Mouse (Mus musculus) heart, postnatal 0 days (tissue): Measurements from ENCODE around the gene Oit1. TPM values are rescaled to one million over a fixed set of nuclear protein-coding genes. Genes with fewer than 3 reads are reported as not detected.

Source experiments
- ATAC-seq: fragments of 200-750 bp; cut with Nextera tagmentation; 2 replicates; pipeline ENCODE4 v1.8.0; 2017; ENCODE audit warnings: low read depth, moderate number of reproducible peaks, moderate library complexity; ENCODE audit not compliant: insufficient read depth
- DNase-seq: peaks from one replicate; pipeline ENCODE4 v3.0.0-alpha.2; 2016; ENCODE audit warnings: low spot score
- H3K27ac ChIP-seq: fragments of 300-500 bp; sonication (generic); 2 replicates; pipeline ENCODE4 v1.5.1; 2014; ENCODE audit warnings: low read depth, mild to moderate bottlenecking
- H3K27me3 ChIP-seq: fragments of 300-500 bp; sonication (generic); 2 replicates; pipeline ENCODE4 v1.6.1; 2014; ENCODE audit warnings: low read length, mixed read lengths; ENCODE audit not compliant: control insufficient read depth, insufficient read depth
- H3K36me3 ChIP-seq: fragments of 300-500 bp; sonication (generic); replicated peaks from 2 replicates; pipeline ENCODE4 v1.6.1; 2014; ENCODE audit warnings: low read length, mixed read lengths; ENCODE audit not compliant: control insufficient read depth, insufficient read depth
- H3K4me1 ChIP-seq: fragments of 300-500 bp; sonication (generic); 2 replicates; pipeline ENCODE4 v1.6.1; 2014; ENCODE audit warnings: antibody characterized with exemption; ENCODE audit not compliant: control insufficient read depth, insufficient read depth
- H3K4me2 ChIP-seq: fragments of 300-500 bp; sonication (generic); 2 replicates; pipeline ENCODE4 v1.6.1; 2014; ENCODE audit warnings: low read depth, mild to moderate bottlenecking, low read length, moderate library complexity
- H3K4me3 ChIP-seq: fragments of 300-500 bp; sonication (generic); 2 replicates; pipeline ENCODE4 v1.5.1; 2014; ENCODE audit warnings: low read depth, low read length
- H3K9ac ChIP-seq: fragments of 300-500 bp; sonication (generic); replicated peaks from 2 replicates; pipeline ENCODE4 v1.6.1; 2014; ENCODE audit warnings: low read depth, low read length, mixed read lengths
- H3K9me3 ChIP-seq: fragments of 300-500 bp; sonication (generic); replicated peaks from 2 replicates; pipeline ENCODE4 v1.6.1; 2016; ENCODE audit warnings: low read length; ENCODE audit not compliant: control insufficient read depth
- CTCF ChIP-seq: IDR thresholded peaks from 2 replicates; pipeline ENCODE4 v1.5.1; 2016; ENCODE audit warnings: antibody characterized with exemption, control low read depth, low read depth
- EP300 ChIP-seq: IDR thresholded peaks from 2 replicates; pipeline ENCODE4 v1.6.1; 2016; ENCODE audit warnings: antibody characterized with exemption, low read depth
- WGBS: fragments of 180-500 bp; shearing (Covaris S2); extraction: QIAGEN DNeasy Blood & Tissue Kit; methylation state at CpG from one replicate; pipeline ENCODE4 v1.1.7; 2014; 5-methylcytosine and 5-hydroxymethylcytosine counted together
- polyA plus RNA-seq: library from polyadenylated mRNA; unstranded; fragments of >200 nt; fragmentation: Nextera tagmentation; extraction: Ambion mirVana; gene quantifications from 2 replicates; pipeline ENCODE4 v1.2.1, GENCODE M21; 2015
- total RNA-seq: library from RNA; depleted of rRNA; stranded (reverse); fragments of >200 nt; gene quantifications from 2 replicates; pipeline ENCODE4 v1.2.3, GENCODE M21; 2014; ENCODE audit warnings: low replicate concordance

Gene Oit1
- total and polyA plus RNA-seq, 2 experiments from 2014 or later: not detected

DNA sequence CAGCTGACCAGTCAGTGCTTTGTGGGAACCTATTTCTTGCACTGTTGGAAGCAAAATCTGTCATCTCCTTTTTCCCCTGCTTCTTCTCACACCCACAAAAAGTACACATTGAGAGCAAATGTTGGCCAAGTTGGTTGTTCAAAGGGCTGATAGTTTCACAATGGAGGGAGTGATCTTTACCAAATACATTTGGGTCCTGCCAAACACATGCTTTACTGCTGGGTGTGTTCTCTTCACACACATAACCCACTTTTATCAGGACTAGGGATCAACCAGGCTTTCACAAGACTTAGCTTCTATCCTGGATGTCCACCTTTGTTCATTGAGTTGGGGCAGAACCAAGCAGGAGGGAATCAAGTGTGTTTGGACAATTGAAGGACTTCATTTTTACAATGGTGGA, 20.0 kb upstream of the Oit1 start:
- ATAC-seq (no peak), DNase-seq (no peak)
- no peaks in the 10 kb centered on the region for H3K4me1 ChIP-seq
- no peak overlapping the region for H3K4me2 ChIP-seq
- no peak overlapping the region for H3K4me3 ChIP-seq
- no peaks in the 10 kb centered on the region for H3K27me3 ChIP-seq
- no peak overlapping the region for H3K27ac ChIP-seq
- TF ChIP-seq EP300 (no peak), CTCF (no peak)
- H3K9ac ChIP-seq: no peak overlapping the region
- H3K9me3 ChIP-seq: no peaks in the 10 kb centered on the region
- no peaks in the 10 kb centered on the region for H3K36me3 ChIP-seq

DNA sequence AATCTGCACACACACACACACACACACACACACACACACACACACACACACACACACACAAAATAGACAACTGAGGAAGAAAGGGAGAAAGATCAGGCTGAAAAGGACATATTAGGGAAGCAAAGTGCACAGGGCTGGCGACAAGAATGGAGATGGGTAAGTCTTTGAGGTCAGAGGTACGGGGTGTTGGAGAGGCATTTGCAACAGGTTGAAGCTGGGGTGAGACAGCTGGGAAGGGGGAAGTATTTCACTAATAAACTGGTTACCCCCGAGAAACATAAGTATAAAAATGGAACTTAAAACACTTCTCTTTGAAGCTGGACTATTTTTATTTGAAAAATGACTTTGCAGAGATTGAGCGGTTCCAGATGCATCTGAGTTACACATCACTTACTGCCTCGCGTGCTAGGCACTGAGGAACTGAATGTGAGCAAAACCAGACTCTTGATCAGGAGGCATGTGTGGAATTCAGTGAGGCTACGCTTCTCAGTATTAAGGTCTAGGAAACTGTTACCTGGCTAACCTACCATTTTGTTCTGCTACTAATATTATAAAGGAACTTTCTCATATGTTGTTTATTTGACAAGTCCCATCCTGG, 17.2 kb upstream of the Oit1 start:
- no peak overlapping the region for H3K4me2 ChIP-seq
- no peaks in the 10 kb centered on the region for H3K9me3 ChIP-seq
- ATAC-seq (no peak), DNase-seq (no peak)
- 40% methylated on average over 7 of the region's 7 CpGs for WGBS
- H3K9ac ChIP-seq: no peak overlapping the region
- no peaks in the 10 kb centered on the region for H3K4me1 ChIP-seq
- TF ChIP-seq EP300 (no peak), CTCF (no peak)
- no peak overlapping the region for H3K27ac ChIP-seq
- H3K36me3 ChIP-seq: no peaks in the 10 kb centered on the region
- no peaks in the 10 kb centered on the region for H3K27me3 ChIP-seq
- H3K4me3 ChIP-seq: no peak overlapping the region

DNA sequence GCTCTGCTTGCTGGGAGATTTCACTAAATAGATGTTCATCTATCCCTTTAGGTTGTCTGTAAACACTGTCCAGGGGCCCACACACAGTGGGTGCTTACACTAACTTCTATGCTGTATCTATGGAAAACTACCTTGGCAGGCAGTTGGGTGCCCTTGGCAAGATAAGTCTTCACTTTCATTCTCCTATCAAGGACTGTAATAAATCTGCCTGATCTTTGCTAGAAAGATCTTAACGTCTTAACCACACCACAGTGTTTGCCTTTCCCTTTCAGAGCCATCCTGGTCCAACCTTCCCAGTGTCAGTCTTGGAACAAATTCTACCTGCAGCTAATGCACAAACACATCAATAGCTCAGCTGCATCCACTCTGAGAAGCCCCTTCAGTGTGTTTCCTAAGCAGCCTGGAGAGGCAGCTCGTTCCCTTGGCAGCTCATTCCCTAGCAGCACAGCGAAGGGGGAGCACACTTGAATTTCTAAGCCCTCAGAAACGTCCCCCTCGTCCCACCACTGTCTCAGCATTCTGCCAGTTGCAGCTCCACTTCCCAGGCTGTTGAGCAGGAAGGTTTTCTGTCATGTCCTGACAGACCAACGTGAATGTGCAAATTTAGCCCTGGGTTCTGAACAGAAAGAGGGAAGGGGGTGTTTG, 13.7 kb upstream of the Oit1 start:
- H3K4me1 ChIP-seq: no peaks in the 10 kb centered on the region
- H3K36me3 ChIP-seq: no peaks in the 10 kb centered on the region
- no peak overlapping the region for H3K27ac ChIP-seq
- H3K4me3 ChIP-seq: no peak overlapping the region
- ATAC-seq (no peak), DNase-seq (no peak)
- TF ChIP-seq EP300 (no peak), CTCF (no peak)
- H3K9me3 ChIP-seq: no peaks in the 10 kb centered on the region
- H3K9ac ChIP-seq: no peak overlapping the region
- 58% methylated on average over 6 of the region's 6 CpGs for WGBS
- no peaks in the 10 kb centered on the region for H3K27me3 ChIP-seq
- H3K4me2 ChIP-seq: no peak overlapping the region

DNA sequence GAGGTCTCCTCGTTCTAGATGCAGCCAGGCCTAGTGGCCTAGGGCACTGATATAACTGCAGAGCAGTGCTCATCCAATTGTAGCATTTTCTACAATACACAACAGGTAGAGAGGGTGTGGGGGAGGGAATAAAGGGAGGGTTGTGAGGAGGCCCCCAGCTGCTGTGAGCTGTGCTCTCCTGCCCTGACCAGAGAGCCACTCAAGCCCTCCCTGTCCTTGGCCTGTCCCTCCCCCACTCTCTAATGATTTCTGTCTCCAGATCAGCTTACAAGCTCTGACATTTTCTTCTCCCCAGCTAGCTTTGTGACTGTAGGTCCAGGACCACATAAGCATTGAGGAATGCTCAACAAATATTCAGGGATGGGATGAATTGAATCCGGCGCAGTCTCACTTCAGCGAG, 9.2 kb downstream of the Oit1 start:
- DNase-seq (no peak), ATAC-seq (no peak)
- no peak overlapping the region for H3K4me3 ChIP-seq
- H3K4me1 ChIP-seq: no peaks in the 10 kb centered on the region
- no peak overlapping the region for H3K4me2 ChIP-seq
- H3K27me3 ChIP-seq: no peaks in the 10 kb centered on the region
- H3K9me3 ChIP-seq: no peaks in the 10 kb centered on the region
- H3K9ac ChIP-seq: no peak overlapping the region
- WGBS: 83% methylated on average over 4 of the region's 4 CpGs
- no peaks in the 10 kb centered on the region for H3K36me3 ChIP-seq
- no peak for TF ChIP-seq CTCF
- TF ChIP-seq EP300: no peak
- H3K27ac ChIP-seq: no peak overlapping the region

DNA sequence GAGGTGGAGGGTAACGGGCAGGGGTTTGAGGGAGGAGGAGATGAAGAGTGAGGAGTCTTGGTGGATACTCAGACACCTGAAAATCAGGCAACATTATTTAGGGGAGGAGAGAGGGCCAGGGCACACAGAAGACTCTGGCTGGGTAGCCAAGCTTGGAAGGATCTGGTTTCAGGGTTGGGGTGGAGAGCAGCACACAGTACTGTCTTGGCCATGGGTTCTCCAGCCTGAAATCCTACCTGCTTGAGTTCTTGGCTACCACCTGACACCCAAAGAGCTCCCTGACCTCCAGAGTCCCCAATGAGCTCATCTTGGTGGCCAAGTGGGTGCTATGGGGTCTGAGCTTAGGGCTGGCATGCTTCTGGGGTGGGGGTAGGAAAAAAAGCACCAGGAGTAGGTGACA, 9.7 kb downstream of the Oit1 start:
- 83% methylated on average over 1 of the region's 1 CpGs for WGBS
- no peak overlapping the region for H3K27ac ChIP-seq
- no peak overlapping the region for H3K9ac ChIP-seq
- no peak overlapping the region for H3K4me2 ChIP-seq
- no peaks in the 10 kb centered on the region for H3K36me3 ChIP-seq
- DNase-seq: no peak
- TF ChIP-seq EP300: no peak
- no peak for TF ChIP-seq CTCF
- no peaks in the 10 kb centered on the region for H3K27me3 ChIP-seq
- no peaks in the 10 kb centered on the region for H3K9me3 ChIP-seq
- no peak for ATAC-seq
- no peak overlapping the region for H3K4me3 ChIP-seq
- H3K4me1 ChIP-seq: no peaks in the 10 kb centered on the region
